Mouse (Mus musculus): ENCODE results near the gene Ppil1.
A peak's percentile ranks its signal among the peaks of the same experiment; 100 is the strongest.

Gene Ppil1

DNA sequence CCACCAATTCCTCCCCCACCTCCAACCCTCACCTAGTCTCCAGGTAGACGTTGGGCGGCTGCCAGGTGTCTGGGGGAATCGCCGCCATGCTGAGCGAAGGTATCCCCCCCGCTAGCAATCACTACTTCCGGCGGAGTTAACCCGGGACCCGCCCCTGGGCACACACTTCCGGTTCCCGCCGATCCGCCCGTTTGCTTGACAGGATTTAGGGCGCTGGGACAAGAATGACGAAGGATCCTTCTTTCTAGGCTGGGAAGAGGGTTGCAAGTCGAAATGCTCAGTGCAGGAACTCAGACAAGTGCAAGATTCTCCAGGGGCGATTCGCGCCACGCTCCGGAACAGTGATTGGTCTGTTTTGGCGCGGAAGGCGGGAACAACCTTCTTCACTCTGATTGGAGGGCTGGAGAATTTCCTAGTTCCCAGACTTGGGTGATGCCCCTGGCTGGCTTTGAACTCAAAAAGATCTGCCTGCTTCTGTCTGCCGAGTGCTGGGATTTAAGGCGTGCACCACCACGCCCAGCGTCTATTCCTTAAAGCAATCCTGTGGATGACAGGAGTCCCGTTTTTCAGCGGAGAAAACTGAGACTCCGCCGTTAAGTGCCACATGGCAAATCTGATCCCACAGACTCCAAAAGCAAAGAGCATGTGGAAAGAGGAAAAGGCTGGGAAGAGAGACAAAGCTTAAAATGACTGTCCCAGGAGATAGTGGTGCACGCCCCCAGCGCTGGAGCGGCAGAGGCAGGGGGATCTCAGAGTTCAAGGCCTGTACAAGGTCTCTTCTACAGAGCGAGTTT is at the start of gene Ppil1:
TSS of gene Ppil1 (minus strand) at position 347 of the 794 bp plus-strand sequence.
- DNase-seq (ENCODE audit: low spot score) = peak; percentile 91

DNA sequence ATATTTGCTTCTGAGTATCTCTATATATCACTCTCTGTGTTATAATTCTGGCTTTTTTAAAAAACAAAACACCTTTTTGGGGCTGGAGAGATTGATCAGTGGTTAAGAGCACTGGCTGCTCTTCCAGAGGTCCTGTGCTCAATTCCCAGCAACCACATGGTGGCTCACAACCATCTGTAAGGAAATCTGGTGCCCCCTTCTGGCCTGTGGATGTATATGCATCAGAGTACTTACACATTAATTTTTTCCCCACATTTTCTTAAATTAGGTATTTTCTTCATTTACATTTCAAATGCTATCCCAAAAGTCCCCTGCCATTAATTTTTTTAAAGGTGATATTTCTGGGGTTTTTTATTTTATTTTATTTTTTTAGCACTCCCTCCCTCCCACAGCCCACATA is 49.3 kb upstream of the Ppil1 start:
- no peak for DNase-seq (ENCODE audit: low spot score)

GRCm38 (mm10) chr17:29312082-29312481 is 48.1 kb upstream of the Ppil1 start:
- no peak for DNase-seq (ENCODE audit: low spot score)

GRCm38 (mm10) chr17:29311602-29312001 is 47.6 kb upstream of the Ppil1 start:
- no peak for DNase-seq (ENCODE audit: low spot score)

GRCm38 (mm10) chr17:29310056-29310623 is 46.2 kb upstream of the Ppil1 start:
- no peak for DNase-seq (ENCODE audit: low spot score)

DNA sequence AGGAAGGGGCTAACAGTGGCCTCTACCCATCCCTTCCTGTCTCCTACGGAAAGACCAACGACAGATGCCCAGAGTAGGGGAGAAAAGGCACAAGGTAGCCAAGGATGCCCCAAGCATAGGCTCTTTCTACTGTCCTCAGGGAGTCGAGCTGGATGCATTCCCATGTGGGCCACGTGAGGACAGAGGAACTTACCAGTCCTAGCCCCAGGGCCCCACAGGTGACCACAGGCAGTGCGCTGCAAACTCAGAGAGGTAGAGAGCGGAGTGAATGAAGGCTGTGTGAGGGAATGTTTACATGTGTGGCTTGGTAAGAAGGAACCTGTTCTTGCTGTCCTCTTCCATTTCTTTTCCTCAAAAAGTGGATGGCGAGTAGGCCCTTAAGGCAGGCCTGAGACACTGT is 41.9 kb upstream of the Ppil1 start:
- no peak for DNase-seq (ENCODE audit: low spot score)

GRCm38 (mm10) chr17:29305058-29305806 is 41.2 kb upstream of the Ppil1 start:
- DNase-seq (ENCODE audit: low spot score) = no peak

DNA sequence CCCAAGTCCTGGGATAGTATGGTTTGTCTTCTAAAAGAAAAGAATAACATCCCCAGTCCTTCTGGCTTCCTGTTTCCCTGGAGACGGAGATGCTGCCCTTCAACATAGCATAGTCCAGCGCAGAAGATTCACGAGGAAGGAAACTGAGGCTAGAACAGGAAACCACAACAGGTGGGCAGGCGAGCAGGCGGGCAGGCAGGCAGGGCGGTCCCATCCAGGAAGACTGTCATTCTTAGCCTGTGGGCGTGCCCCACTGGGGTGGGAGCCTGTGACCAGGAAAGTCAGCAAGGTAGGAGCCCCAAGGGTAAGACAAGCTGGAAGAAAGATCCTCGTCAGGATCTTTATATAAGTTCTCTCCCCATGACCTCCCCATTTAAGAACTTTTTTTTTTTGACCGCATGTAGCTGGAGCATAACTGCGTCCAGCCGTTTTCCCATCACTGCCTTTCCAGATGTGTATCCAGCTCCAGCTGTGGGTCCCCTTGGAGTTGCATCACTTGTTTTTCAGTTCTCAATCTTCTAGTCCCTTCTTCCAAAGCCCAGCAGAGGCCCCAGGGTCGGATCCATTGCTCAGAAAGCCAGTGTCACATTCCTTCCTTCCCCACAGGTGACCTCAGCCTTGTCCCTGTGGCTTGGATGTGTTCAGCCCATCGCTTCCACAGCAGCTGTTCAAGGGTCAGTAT is 40.5 kb upstream of the Ppil1 start:
- no peak for DNase-seq (ENCODE audit: low spot score)

DNA sequence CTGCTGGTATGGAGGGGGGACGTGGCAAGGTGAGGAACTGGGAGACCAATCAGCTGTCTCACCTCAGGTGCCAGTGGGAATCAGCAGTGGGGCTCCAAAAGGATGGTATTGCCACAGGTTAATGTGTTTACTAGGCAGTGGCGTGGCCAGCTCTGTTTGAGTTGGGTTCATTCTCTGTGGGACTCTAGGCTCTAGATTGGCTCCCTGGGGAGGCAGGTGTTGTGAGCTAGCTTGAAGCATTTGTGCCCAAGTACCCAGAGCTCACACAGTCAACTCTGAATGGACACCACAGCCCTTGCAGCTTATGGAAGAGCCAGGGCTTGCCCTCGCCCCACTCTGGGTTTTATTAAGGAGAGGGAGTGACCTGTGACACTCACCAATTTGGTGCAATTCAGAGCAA is 39.9 kb upstream of the Ppil1 start:
- DNase-seq (ENCODE audit: low spot score) = no peak

- peak; percentile 63 for DNase-seq (ENCODE audit: low spot score)
Observed at GRCm38 (mm10) chr17:29303087-29303486, 39.1 kb upstream of the Ppil1 start.

- DNase-seq (ENCODE audit: low spot score) = no peak
Observed at GRCm38 (mm10) chr17:29302149-29302548, 38.2 kb upstream of the Ppil1 start.

GRCm38 (mm10) chr17:29301421-29301820 is 37.4 kb upstream of the Ppil1 start:
- DNase-seq (ENCODE audit: low spot score) = no peak

DNA sequence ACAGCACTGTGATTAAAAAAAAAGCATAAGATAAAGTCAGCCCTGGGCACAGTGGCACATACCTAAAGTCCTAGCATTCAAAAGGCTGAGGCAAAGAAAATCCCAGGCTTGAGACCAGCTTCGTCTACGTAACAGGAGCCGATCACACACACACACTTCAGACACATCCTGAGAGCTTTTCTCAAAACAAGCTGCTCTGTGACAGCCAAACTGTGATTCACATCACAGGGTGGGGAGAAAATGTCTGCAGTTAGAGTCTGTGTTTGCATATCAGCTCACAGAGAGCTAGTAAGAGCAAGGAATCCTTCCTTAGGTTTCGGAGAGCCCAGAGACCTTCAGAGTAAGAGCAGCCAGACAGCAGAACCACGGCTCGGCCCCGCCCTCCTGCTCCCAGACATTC is 36.9 kb upstream of the Ppil1 start:
- no peak for DNase-seq (ENCODE audit: low spot score)

- DNase-seq (ENCODE audit: low spot score) = no peak
Observed at GRCm38 (mm10) chr17:29299282-29299681, 35.3 kb upstream of the Ppil1 start.

GRCm38 (mm10) chr17:29297813-29298212 is 33.8 kb upstream of the Ppil1 start:
- DNase-seq (ENCODE audit: low spot score) = no peak

- DNase-seq (ENCODE audit: low spot score) = no peak
Observed at GRCm38 (mm10) chr17:29297321-29297720, 33.3 kb upstream of the Ppil1 start.

DNA sequence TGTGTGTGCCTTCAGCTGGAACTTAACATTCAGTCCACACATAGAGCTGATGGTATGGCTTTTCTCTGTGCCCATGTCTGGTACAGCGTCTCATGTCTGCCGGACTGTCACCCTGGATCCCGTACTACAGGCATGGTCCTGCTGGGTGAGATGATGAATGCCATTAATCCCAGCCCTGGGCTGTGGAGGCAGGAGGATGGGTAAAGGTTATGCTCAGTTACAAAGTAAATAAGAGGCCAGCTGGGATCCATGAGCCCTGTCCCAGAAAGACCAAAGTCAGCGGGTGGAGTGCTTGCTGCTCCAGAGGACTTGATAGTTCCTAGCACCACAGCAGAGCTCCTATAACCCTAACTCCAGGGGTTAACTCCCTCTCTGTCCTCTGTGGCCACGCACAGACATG is 31.8 kb upstream of the Ppil1 start:
- no peak for DNase-seq (ENCODE audit: low spot score)

DNA sequence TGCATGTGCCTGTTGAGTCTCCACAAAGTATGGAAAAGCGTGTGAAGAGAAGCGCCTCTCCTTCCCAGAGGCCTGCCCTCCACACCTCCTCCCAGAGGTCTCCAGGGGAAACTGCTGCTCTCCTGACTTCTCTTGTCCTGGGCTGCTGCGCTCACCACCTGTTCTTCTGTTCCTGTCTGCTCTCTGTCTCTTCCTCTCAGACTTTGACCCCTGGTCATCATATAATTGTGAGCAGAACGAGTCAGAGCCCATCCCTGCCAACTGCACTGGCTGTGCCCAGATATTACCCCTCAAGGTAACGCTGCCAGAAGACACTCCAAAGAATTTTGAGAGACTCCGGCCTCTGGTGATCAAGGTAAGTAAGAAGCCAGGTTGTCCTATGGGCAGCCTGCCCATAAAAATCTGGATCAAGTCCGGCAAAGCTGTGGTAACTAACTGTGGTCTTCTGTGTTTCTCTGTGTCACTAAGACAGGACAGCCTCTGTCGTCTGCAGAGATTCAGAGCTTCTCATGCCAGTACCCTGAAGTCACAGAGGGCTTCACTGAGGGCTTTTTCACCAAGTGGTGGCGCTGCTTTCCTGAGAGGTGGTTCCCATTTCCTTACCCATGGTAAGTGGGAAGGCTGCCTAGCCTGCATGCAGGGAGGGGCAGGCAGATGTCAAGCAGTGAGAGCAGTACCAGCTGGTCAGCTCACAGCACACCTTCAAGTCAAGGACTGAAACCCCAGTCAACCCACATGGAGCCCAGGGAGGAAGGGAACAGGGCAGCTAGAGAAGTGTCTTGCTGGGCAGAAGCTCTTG is 30.0 kb upstream of the Ppil1 start:
- DNase-seq (ENCODE audit: low spot score) = no peak

DNA sequence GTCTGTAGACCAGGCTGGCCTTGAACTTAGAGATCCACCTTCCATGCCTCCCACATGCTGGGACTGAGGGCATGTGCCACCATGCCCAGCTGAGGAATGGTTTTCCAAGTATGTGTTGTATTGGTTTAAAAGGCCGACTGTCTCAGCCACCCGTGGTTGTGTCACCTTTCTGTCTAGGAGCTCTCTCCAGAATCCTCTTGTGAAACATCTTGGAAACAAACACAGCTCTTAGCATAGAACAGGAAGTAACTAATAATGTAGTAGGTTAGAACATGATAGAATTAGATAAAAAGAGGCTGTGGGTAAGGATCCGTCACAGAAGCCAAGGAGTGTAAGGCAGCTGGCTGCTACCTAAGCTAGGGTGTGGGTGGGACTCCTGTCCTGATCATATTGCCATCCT is 29.0 kb upstream of the Ppil1 start:
- no peak for DNase-seq (ENCODE audit: low spot score)

GRCm38 (mm10) chr17:29291793-29292192 is 27.8 kb upstream of the Ppil1 start:
- no peak for DNase-seq (ENCODE audit: low spot score)

DNA sequence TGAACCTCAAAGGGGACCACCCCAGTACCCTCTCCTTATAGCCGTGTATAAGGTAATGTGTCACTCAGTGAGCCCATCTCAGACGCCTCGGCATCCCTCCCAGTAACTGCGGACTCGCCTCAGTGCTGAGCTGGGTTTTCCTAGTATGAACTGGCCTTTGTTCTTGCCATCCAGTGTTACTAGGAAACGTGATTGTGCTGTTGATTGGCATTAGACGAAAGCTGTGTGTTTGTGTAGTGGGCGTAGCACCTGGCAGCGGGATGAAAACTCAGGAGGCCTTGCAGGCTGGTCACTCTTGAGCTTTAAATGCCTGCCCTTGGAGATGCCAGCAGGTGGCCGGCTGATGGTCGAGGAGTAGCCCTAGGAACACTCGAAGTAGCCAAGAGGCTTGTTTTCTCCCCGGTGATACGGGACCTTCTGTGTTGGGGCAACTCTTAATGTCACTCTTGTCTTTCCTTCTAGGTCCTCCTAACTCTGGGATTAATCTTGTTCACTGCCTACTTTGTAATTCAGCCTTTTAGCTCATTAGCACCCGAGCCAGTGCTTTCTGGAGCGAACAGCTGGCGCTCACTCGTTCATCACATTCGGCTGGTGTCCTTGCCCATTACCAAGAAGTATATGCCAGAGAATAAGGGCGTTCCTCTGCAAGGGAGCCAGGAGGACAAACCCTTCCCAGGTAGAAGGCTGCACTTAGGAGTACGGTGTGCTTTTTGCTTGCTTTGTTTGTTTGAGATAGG is 18.4 kb upstream of the Ppil1 start:
- DNase-seq (ENCODE audit: low spot score) = no peak

Data from testis, postnatal 10 days (tissue).